Mouse (Mus musculus): ENCODE data around the gene Sec61g. TPM values are rescaled to one million over a fixed set of nuclear protein-coding genes. Genes with fewer than 3 reads are reported as not detected.
A peak's percentile ranks its signal among the peaks of the same experiment; 100 is the strongest.
"Not testable (repeated sequence)": the region's sequence is repeated elsewhere in the genome, so short reads cannot be mapped to it uniquely, and the experiment has no call there.

Sec61g gene
- polyA plus RNA-seq, 1 experiment from 2014 or later, result 44.5 TPM

GRCm38 (mm10) chr11:16526467-16526866, 18.2 kb upstream of the Sec61g start:
- no peak for ATAC-seq (ENCODE audit: insufficient read depth, low FRiP score)
- Histone ChIP-seq H3K4me1 (ENCODE audit: control insufficient read depth, insufficient read depth, low read length) (no peaks in the 10 kb centered on the region), H3K36me3 (ENCODE audit: control insufficient read depth, insufficient read depth, low read length) (no peaks in the 10 kb centered on the region), H3K27me3 (ENCODE audit: control insufficient read depth, insufficient read depth, low read length) (no peaks in the 10 kb centered on the region), H3K9ac (ENCODE audit: low read length) (no peak overlapping the region), H3K9me3 (replicated peaks; ENCODE audit: control insufficient read depth, low read length) (no peaks in the 10 kb centered on the region), H3K27ac (ENCODE audit: low read length) (no peak overlapping the region), H3K4me3 (replicated peaks; ENCODE audit: low read length) (no peak overlapping the region), H3K4me2 (ENCODE audit: low read depth, low read length) (no peak overlapping the region)
- 45% methylated on average over 2 of the region's 2 CpGs for WGBS

- Histone ChIP-seq H3K4me1 (ENCODE audit: control insufficient read depth, insufficient read depth, low read length) (no peaks in the 10 kb centered on the region), H3K9me3 (replicated peaks; ENCODE audit: control insufficient read depth, low read length) (no peaks in the 10 kb centered on the region), H3K36me3 (ENCODE audit: control insufficient read depth, insufficient read depth, low read length) (no peaks in the 10 kb centered on the region), H3K9ac (ENCODE audit: low read length) (no peak overlapping the region), H3K27me3 (ENCODE audit: control insufficient read depth, insufficient read depth, low read length) (no peaks in the 10 kb centered on the region), H3K27ac (ENCODE audit: low read length) (no peak overlapping the region), H3K4me2 (ENCODE audit: low read depth, low read length) (no peak overlapping the region), H3K4me3 (replicated peaks; ENCODE audit: low read length) (no peak overlapping the region)
- 60% methylated on average over 2 of the region's 2 CpGs for WGBS
- no peak for ATAC-seq (ENCODE audit: insufficient read depth, low FRiP score)
Observed at GRCm38 (mm10) chr11:16525724-16526123, 17.4 kb upstream of the Sec61g start.

GRCm38 (mm10) chr11:16524917-16525640, 16.8 kb upstream of the Sec61g start:
- Histone ChIP-seq H3K4me2 (ENCODE audit: low read depth, low read length) (no peak overlapping the region), H3K4me3 (replicated peaks; ENCODE audit: low read length) (no peak overlapping the region), H3K27me3 (ENCODE audit: control insufficient read depth, insufficient read depth, low read length) (no peaks in the 10 kb centered on the region), H3K36me3 (ENCODE audit: control insufficient read depth, insufficient read depth, low read length) (no peaks in the 10 kb centered on the region), H3K27ac (ENCODE audit: low read length) (no peak overlapping the region), H3K9ac (ENCODE audit: low read length) (no peak overlapping the region), H3K9me3 (replicated peaks; ENCODE audit: control insufficient read depth, low read length) (no peaks in the 10 kb centered on the region), H3K4me1 (ENCODE audit: control insufficient read depth, insufficient read depth, low read length) (no peaks in the 10 kb centered on the region)
- ATAC-seq (ENCODE audit: insufficient read depth, low FRiP score), result peak; percentile 58; the same call in 1 of the 2 replicates
- WGBS, result 34% methylated on average over 3 of the region's 3 CpGs

GRCm38 (mm10) chr11:16515081-16515480, 6.8 kb upstream of the Sec61g start:
- H3K4me2 ChIP-seq (ENCODE audit: low read depth, low read length); H3K36me3 ChIP-seq (ENCODE audit: control insufficient read depth, insufficient read depth, low read length); H3K27ac ChIP-seq (ENCODE audit: low read length); H3K27me3 ChIP-seq (ENCODE audit: control insufficient read depth, insufficient read depth, low read length); H3K4me3 ChIP-seq (replicated peaks; ENCODE audit: low read length); ATAC-seq (ENCODE audit: insufficient read depth, low FRiP score); H3K9ac ChIP-seq (ENCODE audit: low read length); H3K9me3 ChIP-seq (replicated peaks; ENCODE audit: control insufficient read depth, low read length); H3K4me1 ChIP-seq (ENCODE audit: control insufficient read depth, insufficient read depth, low read length): not testable (repeated sequence)
- WGBS, result 93% methylated on average over 16 of the region's 16 CpGs

GRCm38 (mm10) chr11:16514221-16514620, 5.9 kb upstream of the Sec61g start:
- ATAC-seq (ENCODE audit: insufficient read depth, low FRiP score); H3K4me2 ChIP-seq (ENCODE audit: low read depth, low read length); H3K9ac ChIP-seq (ENCODE audit: low read length); H3K4me3 ChIP-seq (replicated peaks; ENCODE audit: low read length); H3K27me3 ChIP-seq (ENCODE audit: control insufficient read depth, insufficient read depth, low read length); H3K4me1 ChIP-seq (ENCODE audit: control insufficient read depth, insufficient read depth, low read length); H3K36me3 ChIP-seq (ENCODE audit: control insufficient read depth, insufficient read depth, low read length); H3K9me3 ChIP-seq (replicated peaks; ENCODE audit: control insufficient read depth, low read length); H3K27ac ChIP-seq (ENCODE audit: low read length): not testable (repeated sequence)
- WGBS, result 56% methylated on average over 23 of the region's 23 CpGs

- Histone ChIP-seq H3K9me3 (replicated peaks; ENCODE audit: control insufficient read depth, low read length) (no peaks in the 10 kb centered on the region), H3K4me2 (ENCODE audit: low read depth, low read length) (peak overlapping the region; percentile 87), H3K4me3 (replicated peaks; ENCODE audit: low read length) (peak overlapping the region; percentile 94), H3K36me3 (ENCODE audit: control insufficient read depth, insufficient read depth, low read length) (peaks cover 15% of the 10 kb centered on the region), H3K4me1 (ENCODE audit: control insufficient read depth, insufficient read depth, low read length) (peaks cover 6% of the 10 kb centered on the region; the same call in 1 of the 2 replicates), H3K27ac (ENCODE audit: low read length) (peak overlapping the region; percentile 98), H3K27me3 (ENCODE audit: control insufficient read depth, insufficient read depth, low read length) (no peaks in the 10 kb centered on the region), H3K9ac (ENCODE audit: low read length) (peak overlapping the region; percentile 97)
- ATAC-seq (ENCODE audit: insufficient read depth, low FRiP score), result peak; percentile 46
- WGBS, result 3% methylated on average over 26 of the region's 26 CpGs
Observed at GRCm38 (mm10) chr11:16507385-16508051, 766 bp downstream of the Sec61g start.

- 95% methylated on average over 6 of the region's 6 CpGs for WGBS
- Histone ChIP-seq H3K4me1 (ENCODE audit: control insufficient read depth, insufficient read depth, low read length) (peaks cover 6% of the 10 kb centered on the region; the same call in 1 of the 2 replicates), H3K4me2 (ENCODE audit: low read depth, low read length) (no peak overlapping the region), H3K27ac (ENCODE audit: low read length) (no peak overlapping the region), H3K36me3 (ENCODE audit: control insufficient read depth, insufficient read depth, low read length) (peaks cover 18% of the 10 kb centered on the region), H3K4me3 (replicated peaks; ENCODE audit: low read length) (no peak overlapping the region), H3K9ac (ENCODE audit: low read length) (no peak overlapping the region), H3K9me3 (replicated peaks; ENCODE audit: control insufficient read depth, low read length) (no peaks in the 10 kb centered on the region), H3K27me3 (ENCODE audit: control insufficient read depth, insufficient read depth, low read length) (no peaks in the 10 kb centered on the region)
- no peak for ATAC-seq (ENCODE audit: insufficient read depth, low FRiP score)
Observed at GRCm38 (mm10) chr11:16505999-16506398, 2.3 kb downstream of the Sec61g start.

- no peak overlapping the region for H3K4me3 ChIP-seq (replicated peaks; ENCODE audit: low read length)
- ATAC-seq (ENCODE audit: insufficient read depth, low FRiP score), result no peak
- H3K9me3 ChIP-seq (replicated peaks; ENCODE audit: control insufficient read depth, low read length), result no peaks in the 10 kb centered on the region
- peaks cover 24% of the 10 kb centered on the region for H3K36me3 ChIP-seq (ENCODE audit: control insufficient read depth, insufficient read depth, low read length)
- H3K4me2 ChIP-seq (ENCODE audit: low read depth, low read length), result no peak overlapping the region
- no peak overlapping the region for H3K9ac ChIP-seq (ENCODE audit: low read length)
- no peaks in the 10 kb centered on the region for H3K27me3 ChIP-seq (ENCODE audit: control insufficient read depth, insufficient read depth, low read length)
- no peak overlapping the region for H3K27ac ChIP-seq (ENCODE audit: low read length)
- 93% methylated on average over 5 of the region's 5 CpGs for WGBS
- H3K4me1 ChIP-seq (ENCODE audit: control insufficient read depth, insufficient read depth, low read length), result peaks cover 6% of the 10 kb centered on the region; the same call in 1 of the 2 replicates
Observed at GRCm38 (mm10) chr11:16503150-16503549, 5.1 kb downstream of the Sec61g start.

GRCm38 (mm10) chr11:16502744-16503143, 5.5 kb downstream of the Sec61g start:
- Histone ChIP-seq H3K4me1 (ENCODE audit: control insufficient read depth, insufficient read depth, low read length) (peaks cover 6% of the 10 kb centered on the region; the same call in 1 of the 2 replicates), H3K9me3 (replicated peaks; ENCODE audit: control insufficient read depth, low read length) (no peaks in the 10 kb centered on the region), H3K27me3 (ENCODE audit: control insufficient read depth, insufficient read depth, low read length) (no peaks in the 10 kb centered on the region), H3K36me3 (ENCODE audit: control insufficient read depth, insufficient read depth, low read length) (peaks cover 24% of the 10 kb centered on the region), H3K4me3 (replicated peaks; ENCODE audit: low read length) (no peak overlapping the region), H3K9ac (ENCODE audit: low read length) (no peak overlapping the region), H3K4me2 (ENCODE audit: low read depth, low read length) (no peak overlapping the region), H3K27ac (ENCODE audit: low read length) (no peak overlapping the region)
- whole genome bisulfite sequencing, result 73% methylated on average over 3 of the region's 3 CpGs
- no peak for ATAC-seq (ENCODE audit: insufficient read depth, low FRiP score)

All from stomach, embryonic 16.5 days (tissue).